Mouse (Mus musculus): ENCODE results near the gene Ugt1a1. TPM values are rescaled to one million over a fixed set of nuclear protein-coding genes. Genes with fewer than 3 reads are reported as not detected.
A peak's percentile ranks its signal among the peaks of the same experiment; 100 is the strongest.

Ugt1a1 gene
- polyA plus RNA-seq, 1 experiment from 2014 or later: not detected

GRCm38 (mm10) chr1:88254793-88255465, 43.2 kb downstream of the Ugt1a1 start:
- peaks cover 48% of the 10 kb centered on the region for H3K9me3 ChIP-seq (replicated peaks)
- H3K4me1 ChIP-seq: peaks cover 6% of the 10 kb centered on the region
- no peak for ATAC-seq (ENCODE audit: low FRiP score)
- H3K27me3 ChIP-seq (replicated peaks): no peaks in the 10 kb centered on the region
- no peak overlapping the region for H3K4me3 ChIP-seq (replicated peaks)
- no peak overlapping the region for H3K27ac ChIP-seq (replicated peaks)
- no peak overlapping the region for H3K4me2 ChIP-seq
- H3K36me3 ChIP-seq: peaks cover under 1% of the 10 kb centered on the region
- 90% methylated on average over 12 of the region's 12 CpGs for WGBS
- H3K9ac ChIP-seq (replicated peaks): no peak overlapping the region

- Histone ChIP-seq H3K27me3 (replicated peaks) (no peaks in the 10 kb centered on the region), H3K9me3 (replicated peaks) (peaks cover 43% of the 10 kb centered on the region), H3K36me3 (peaks cover 5% of the 10 kb centered on the region), H3K4me2 (no peak overlapping the region), H3K9ac (replicated peaks) (no peak overlapping the region), H3K4me3 (replicated peaks) (no peak overlapping the region), H3K4me1 (peaks cover 6% of the 10 kb centered on the region), H3K27ac (replicated peaks) (no peak overlapping the region)
- 64% methylated on average over 2 of the region's 2 CpGs for WGBS
- ATAC-seq (ENCODE audit: low FRiP score): no peak
Observed at GRCm38 (mm10) chr1:88255466-88255857, 43.7 kb downstream of the Ugt1a1 start.

- WGBS: 83% methylated on average over 13 of the region's 13 CpGs
- no peak for ATAC-seq (ENCODE audit: low FRiP score)
- H3K4me3 ChIP-seq (replicated peaks): no peak overlapping the region
- no peak overlapping the region for H3K4me2 ChIP-seq
- H3K27ac ChIP-seq (replicated peaks): no peak overlapping the region
- H3K36me3 ChIP-seq: peaks cover 12% of the 10 kb centered on the region
- H3K9ac ChIP-seq (replicated peaks): no peak overlapping the region
- peaks cover 36% of the 10 kb centered on the region for H3K9me3 ChIP-seq (replicated peaks)
- H3K4me1 ChIP-seq: peaks cover 6% of the 10 kb centered on the region
- H3K27me3 ChIP-seq (replicated peaks): no peaks in the 10 kb centered on the region
Observed at GRCm38 (mm10) chr1:88255989-88256754, 44.4 kb downstream of the Ugt1a1 start.

- Histone ChIP-seq H3K4me2 (no peak overlapping the region), H3K27ac (replicated peaks) (no peak overlapping the region), H3K9me3 (replicated peaks) (peaks cover 33% of the 10 kb centered on the region), H3K4me3 (replicated peaks) (no peak overlapping the region), H3K4me1 (peaks cover 6% of the 10 kb centered on the region), H3K9ac (replicated peaks) (no peak overlapping the region), H3K36me3 (peaks cover 20% of the 10 kb centered on the region), H3K27me3 (replicated peaks) (no peaks in the 10 kb centered on the region)
- ATAC-seq (ENCODE audit: low FRiP score): no peak
- 82% methylated on average over 10 of the region's 10 CpGs for WGBS
Observed at GRCm38 (mm10) chr1:88256886-88257663, 45.3 kb downstream of the Ugt1a1 start.

GRCm38 (mm10) chr1:88257681-88258080, 45.9 kb downstream of the Ugt1a1 start:
- H3K4me1 ChIP-seq: peaks cover 6% of the 10 kb centered on the region
- peaks cover 26% of the 10 kb centered on the region for H3K36me3 ChIP-seq
- H3K4me3 ChIP-seq (replicated peaks): no peak overlapping the region
- peaks cover 27% of the 10 kb centered on the region for H3K9me3 ChIP-seq (replicated peaks)
- H3K9ac ChIP-seq (replicated peaks): no peak overlapping the region
- ATAC-seq (ENCODE audit: low FRiP score): no peak
- H3K4me2 ChIP-seq: no peak overlapping the region
- no peaks in the 10 kb centered on the region for H3K27me3 ChIP-seq (replicated peaks)
- no peak overlapping the region for H3K27ac ChIP-seq (replicated peaks)
- WGBS: 83% methylated on average over 6 of the region's 6 CpGs

GRCm38 (mm10) chr1:88258361-88258760, 46.6 kb downstream of the Ugt1a1 start:
- Histone ChIP-seq H3K4me2 (no peak overlapping the region), H3K27ac (replicated peaks) (no peak overlapping the region), H3K9ac (replicated peaks) (no peak overlapping the region), H3K36me3 (peaks cover 33% of the 10 kb centered on the region), H3K4me3 (replicated peaks) (no peak overlapping the region), H3K27me3 (replicated peaks) (no peaks in the 10 kb centered on the region), H3K4me1 (peaks cover 6% of the 10 kb centered on the region), H3K9me3 (replicated peaks) (peaks cover 24% of the 10 kb centered on the region)
- whole genome bisulfite sequencing: 67% methylated on average over 6 of the region's 6 CpGs
- ATAC-seq (ENCODE audit: low FRiP score): no peak

- no peak overlapping the region for H3K9ac ChIP-seq (replicated peaks)
- H3K9me3 ChIP-seq (replicated peaks): peaks cover 19% of the 10 kb centered on the region
- H3K36me3 ChIP-seq: peaks cover 40% of the 10 kb centered on the region
- WGBS: 79% methylated on average over 8 of the region's 8 CpGs
- peaks cover 6% of the 10 kb centered on the region for H3K4me1 ChIP-seq
- H3K27ac ChIP-seq (replicated peaks): no peak overlapping the region
- H3K4me3 ChIP-seq (replicated peaks): no peak overlapping the region
- no peak overlapping the region for H3K4me2 ChIP-seq
- no peak for ATAC-seq (ENCODE audit: low FRiP score)
- H3K27me3 ChIP-seq (replicated peaks): no peaks in the 10 kb centered on the region
Observed at GRCm38 (mm10) chr1:88258881-88259642, 47.3 kb downstream of the Ugt1a1 start.

- no peak overlapping the region for H3K27ac ChIP-seq (replicated peaks)
- H3K36me3 ChIP-seq: peaks cover 45% of the 10 kb centered on the region
- H3K4me2 ChIP-seq: no peak overlapping the region
- ATAC-seq (ENCODE audit: low FRiP score): peak; percentile 4; the same call in 1 of the 2 replicates
- H3K4me1 ChIP-seq: peaks cover 6% of the 10 kb centered on the region
- 84% methylated on average over 4 of the region's 4 CpGs for WGBS
- H3K4me3 ChIP-seq (replicated peaks): no peak overlapping the region
- H3K27me3 ChIP-seq (replicated peaks): no peaks in the 10 kb centered on the region
- H3K9ac ChIP-seq (replicated peaks): no peak overlapping the region
- H3K9me3 ChIP-seq (replicated peaks): peaks cover 15% of the 10 kb centered on the region
Observed at GRCm38 (mm10) chr1:88259643-88260024, 47.9 kb downstream of the Ugt1a1 start.

GRCm38 (mm10) chr1:88260114-88260513, 48.4 kb downstream of the Ugt1a1 start:
- Histone ChIP-seq H3K4me3 (replicated peaks) (no peak overlapping the region), H3K27me3 (replicated peaks) (no peaks in the 10 kb centered on the region), H3K36me3 (peaks cover 50% of the 10 kb centered on the region), H3K4me2 (no peak overlapping the region), H3K9ac (replicated peaks) (no peak overlapping the region), H3K27ac (replicated peaks) (no peak overlapping the region), H3K4me1 (peaks cover 6% of the 10 kb centered on the region), H3K9me3 (replicated peaks) (peaks cover 11% of the 10 kb centered on the region)
- peak; percentile 8; the same call in 1 of the 2 replicates for ATAC-seq (ENCODE audit: low FRiP score)
- 85% methylated on average over 6 of the region's 6 CpGs for WGBS

- no peak overlapping the region for H3K27ac ChIP-seq (replicated peaks)
- no peak overlapping the region for H3K9ac ChIP-seq (replicated peaks)
Observed at GRCm38 (mm10) chr1:88260604-88261377, 49.0 kb downstream of the Ugt1a1 start.

More at GRCm38 (mm10) chr1:88260604-88261377, 49.0 kb downstream of the Ugt1a1 start:
- WGBS: 86% methylated on average over 10 of the region's 10 CpGs
- Histone ChIP-seq H3K27me3 (replicated peaks) (no peaks in the 10 kb centered on the region), H3K4me2 (no peak overlapping the region), H3K9me3 (replicated peaks) (peaks cover 4% of the 10 kb centered on the region), H3K4me1 (peaks cover 6% of the 10 kb centered on the region), H3K4me3 (replicated peaks) (no peak overlapping the region), H3K36me3 (peaks cover 57% of the 10 kb centered on the region)
- ATAC-seq (ENCODE audit: low FRiP score): no peak

Data from neural tube, embryonic 15.5 days (tissue).